Mouse (Mus musculus): ENCODE results near the gene Usp32.
A peak's percentile ranks its signal among the peaks of the same experiment; 100 is the strongest.

The Usp32 gene

DNA sequence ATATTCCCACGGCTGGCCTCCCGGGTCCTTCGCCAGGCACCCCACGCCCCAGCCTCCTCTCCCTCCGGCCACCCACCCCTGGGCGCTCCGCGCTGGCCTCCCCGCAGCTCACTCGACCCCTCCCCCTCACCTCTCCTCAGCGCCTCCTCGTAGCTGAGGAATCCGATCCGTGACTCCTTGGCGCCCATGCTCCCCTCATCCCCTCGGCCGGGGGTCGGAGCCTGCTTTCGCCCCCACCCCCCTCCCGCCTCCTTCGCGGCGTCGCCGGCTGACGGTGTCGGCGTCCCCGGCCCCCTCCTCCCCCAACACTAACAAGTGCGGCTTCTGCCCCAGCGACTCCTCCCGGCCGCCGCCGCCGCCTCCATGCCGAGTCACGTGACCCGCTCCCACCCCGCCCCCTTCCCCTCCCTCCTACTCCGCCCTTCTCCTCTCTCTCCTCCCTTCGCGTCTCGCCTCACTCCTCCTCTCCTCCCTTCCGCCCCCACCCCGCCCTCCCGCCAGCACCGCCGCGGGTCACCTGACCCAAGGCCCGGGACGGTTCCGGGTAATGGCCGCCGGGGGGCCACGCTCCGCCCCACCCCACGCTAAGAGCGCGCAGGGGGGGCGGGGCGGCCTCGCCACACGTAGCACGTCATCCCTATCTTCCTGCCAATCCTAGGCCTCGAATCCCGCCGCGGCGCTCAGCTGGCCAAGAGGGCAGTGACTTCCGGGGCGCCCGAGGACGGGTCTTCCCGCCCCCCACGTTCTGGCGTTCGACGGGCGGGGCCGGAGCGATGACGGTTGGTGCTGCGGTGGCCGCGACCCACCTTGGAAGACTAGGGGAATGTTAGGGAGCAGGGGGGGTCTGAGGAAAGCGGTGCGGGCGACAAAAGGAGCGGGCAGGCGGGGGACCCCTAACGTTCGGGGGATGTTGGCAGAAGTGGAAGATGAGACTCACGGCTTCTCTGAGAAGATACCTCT lies at the start of gene Usp32:
Usp32 (minus strand) TSS at position 581 of the 960 bp plus-strand sequence.
- DNase-seq = peak; percentile 100

DNA sequence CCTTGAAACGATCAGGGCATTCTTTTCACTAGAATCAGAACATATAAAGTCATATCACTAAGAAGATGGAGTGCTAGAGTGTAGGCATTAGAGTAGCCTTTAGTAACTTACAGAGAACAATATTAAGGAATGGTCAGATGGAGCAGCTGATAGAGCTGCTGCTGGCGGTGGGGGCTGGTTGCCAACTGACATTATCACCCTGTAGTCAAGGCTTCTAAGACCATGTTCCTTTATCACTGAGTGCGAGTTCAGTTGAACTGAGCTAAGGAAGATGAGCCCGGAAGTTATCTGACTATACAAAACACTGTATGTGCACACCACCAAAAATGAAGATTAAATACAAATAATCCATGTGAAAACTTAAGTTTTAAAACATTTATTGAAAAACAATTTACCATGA lies 49.1 kb upstream of the Usp32 start:
- DNase-seq = peak; percentile 55

DNA sequence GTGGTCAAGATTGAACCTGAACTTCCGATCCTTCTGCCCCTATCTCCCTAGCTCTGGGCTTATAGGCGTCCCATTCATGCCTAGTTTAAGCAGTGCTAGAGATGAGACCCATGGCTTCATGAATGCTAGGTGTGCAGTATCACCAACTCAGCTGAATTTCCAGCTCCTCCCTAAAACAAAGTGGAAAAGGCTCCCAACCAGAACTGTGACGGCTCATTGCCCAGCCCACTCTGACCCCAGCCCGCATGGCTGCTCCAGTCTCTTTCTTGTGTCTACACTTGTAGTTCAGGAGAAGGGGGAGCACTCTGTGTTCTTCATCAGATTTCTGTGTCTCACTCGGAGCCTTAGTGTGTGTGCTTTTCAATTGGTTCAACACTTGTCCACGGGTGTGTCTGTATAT lies 44.9 kb upstream of the Usp32 start:
- peak; percentile 76 for DNase-seq

DNA sequence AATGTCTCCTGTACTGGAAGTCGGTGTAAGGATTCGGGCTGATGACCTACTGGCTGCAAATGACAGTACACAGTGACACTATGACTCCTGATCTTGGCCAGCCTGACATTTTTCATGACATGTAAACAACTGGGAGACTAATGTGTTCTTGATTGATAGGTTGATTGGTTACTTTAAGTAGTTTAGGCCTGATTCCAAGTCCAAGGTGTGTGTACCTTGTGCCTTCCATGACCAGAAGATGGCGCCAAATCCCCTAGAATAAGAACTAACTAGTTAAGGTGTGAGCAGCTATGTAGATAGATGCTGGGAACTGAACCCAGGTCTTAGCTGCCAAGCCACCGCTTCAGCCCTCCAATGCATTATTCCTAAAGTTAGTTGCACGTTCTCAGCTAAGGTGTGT lies 44.1 kb upstream of the Usp32 start:
- DNase-seq = peak; percentile 83

DNA sequence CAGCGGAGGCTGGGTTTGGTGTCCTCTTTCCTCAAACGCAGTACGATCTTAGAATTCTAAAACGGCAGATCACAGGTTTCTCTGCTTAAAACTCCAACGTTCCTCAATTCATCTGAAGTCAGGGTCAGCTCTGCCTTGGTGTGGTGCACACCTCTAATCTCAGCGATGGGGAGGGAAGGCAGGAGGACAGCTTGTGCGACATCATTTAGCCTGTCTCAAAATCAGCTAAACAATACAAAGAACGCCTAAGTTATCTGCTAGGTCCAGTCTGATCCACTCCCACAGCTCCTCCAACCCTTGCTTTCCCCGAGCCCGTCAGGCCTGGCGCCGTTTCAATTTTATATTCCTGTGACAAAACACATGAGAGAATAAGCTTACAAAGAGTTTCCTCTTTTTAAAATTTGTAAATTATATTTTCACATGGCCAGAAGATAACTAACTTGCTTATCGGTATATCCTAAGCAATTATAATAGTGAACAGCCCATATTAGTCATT lies 43.4 kb upstream of the Usp32 start:
- DNase-seq = no peak

DNA sequence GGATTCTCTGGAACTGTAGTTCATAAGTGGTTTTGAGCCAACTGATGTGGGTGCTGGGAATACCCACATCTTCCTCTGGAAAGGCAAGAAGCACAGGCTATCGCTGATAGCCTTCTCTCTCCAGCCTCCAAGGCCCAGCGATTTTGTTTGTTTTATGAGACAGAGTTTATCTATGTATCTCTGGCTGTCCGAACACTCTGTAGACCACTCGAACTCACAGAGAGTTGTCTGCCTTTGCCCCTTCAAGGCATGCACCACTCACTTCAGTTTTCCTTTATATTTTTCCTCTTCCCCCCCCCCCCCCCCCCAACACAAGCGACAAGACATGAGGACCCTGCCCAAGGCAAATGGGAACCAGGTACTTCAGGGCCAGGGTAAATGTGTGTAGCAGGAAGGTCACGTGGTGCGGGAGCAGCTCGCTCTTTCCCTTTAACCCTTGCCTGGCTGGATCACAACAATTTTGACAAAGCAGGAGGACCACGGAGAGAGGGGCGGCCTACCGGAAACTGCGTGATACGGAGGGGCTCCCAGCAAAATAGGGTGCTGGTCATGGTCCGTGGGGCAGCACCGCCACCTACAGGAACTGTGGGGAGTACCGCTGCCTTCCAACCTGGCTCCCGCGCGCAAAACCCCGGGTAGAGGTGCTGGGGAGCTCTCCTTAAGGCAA lies 42.8 kb upstream of the Usp32 start:
- peak; percentile 94 for DNase-seq

DNA sequence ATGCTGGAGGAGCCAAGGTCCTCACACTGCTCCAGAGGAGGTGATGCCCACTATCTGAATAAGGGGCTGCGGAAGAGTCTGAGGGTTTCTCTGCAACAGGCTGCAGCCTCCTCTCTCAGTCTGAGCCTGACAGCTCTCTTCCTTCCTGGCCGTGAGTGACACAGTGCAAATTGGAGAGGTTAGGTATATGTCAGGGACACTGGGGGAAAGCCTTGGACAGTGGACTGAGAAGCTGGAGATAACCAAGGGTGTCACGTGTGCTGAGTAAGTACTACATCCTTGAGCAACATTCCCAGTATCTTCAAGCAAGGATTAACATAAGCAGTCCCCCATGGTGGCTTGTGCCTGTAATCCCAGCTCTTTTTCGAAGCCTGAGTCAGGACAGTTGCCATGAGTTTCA lies 38.5 kb upstream of the Usp32 start:
- no peak for DNase-seq

DNA sequence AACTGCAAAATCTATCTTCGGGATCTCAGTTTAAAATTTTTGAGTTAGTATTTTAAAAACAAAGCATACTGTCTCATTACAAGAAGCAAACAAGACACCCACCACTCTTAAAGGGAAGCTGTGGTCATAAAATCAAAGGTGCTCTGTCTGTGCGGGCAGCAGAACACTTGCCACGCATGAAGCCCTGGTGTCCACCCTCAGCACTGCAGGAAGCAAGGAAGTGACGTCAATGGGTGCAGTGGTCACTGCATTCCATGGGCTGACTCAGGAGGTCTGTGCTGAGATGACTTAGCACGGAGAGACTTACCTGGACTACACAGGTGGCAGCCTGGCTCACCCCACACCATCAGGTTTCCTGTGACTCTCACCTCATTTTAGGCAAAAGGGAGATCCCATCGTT lies 37.8 kb upstream of the Usp32 start:
- peak; percentile 55 for DNase-seq

DNA sequence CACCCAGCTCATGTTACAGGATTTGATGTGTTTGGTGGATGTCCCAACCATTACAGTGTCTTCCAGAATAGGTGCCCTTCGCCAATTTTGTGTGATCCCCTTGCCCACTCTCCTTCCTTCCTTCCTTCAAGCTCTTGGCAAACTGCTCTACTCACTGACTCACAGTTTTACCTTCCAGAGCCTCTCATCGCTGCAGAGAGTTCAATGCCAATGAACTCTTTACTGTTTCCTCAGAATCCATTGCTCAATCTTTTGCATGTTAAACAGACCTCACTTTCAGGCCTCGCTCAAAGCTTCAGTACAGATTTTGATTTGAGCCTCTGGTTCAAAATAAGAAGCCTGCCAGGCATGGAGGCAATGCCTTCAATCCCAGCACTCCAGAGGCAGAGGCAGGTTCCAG lies 36.0 kb upstream of the Usp32 start:
- peak; percentile 34 for DNase-seq

DNA sequence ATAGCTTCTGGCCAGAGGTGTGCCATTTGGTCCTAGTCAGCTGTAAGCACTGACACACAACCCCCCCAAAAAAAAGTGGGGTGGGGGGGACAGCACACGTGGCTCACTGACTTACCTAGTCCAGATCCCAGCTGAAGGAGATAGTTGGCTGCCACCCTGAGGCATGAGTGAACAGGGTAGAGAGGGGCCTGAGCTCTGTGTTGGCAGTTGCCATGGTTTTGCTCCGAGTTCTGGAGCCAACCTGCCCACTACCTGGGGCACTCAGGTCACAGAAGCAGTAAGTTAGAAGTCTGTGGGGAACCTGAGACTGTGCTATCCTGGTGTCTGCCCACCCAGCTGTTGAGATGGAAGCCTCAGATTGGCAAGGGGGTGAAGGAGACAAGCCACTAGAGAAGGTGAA lies 30.9 kb upstream of the Usp32 start:
- peak; percentile 88 for DNase-seq

DNA sequence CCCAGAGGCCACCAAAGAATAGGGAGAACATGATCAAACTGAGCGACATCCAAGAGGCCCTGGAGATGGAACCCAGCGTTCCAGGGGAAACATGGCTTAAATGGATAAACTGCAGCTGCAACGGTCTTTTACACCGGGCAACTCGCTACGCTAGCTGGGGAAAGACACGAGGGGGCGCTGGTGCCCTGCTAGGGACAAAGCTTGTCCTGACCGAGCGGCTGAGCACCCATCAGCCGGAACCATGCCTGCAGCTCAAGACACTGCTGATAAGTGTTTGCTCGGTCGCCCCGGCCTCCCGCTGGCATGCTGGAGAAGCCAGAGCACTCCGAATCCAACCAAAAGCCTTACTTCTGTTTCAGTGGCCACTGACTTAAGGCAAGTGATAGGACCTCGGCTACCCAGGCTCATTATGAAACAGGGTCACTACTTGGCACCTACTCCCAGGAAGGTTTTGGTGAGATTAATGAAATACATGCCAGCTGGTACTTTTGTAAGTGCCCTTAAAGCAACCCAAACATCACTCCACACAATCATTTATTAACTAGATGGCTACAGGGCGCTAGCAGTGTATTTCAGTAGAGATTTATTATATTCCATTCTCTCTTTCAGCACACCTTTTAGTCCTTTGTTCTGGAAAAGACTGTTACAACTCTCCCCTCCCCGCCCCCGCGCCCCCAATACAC lies 30.2 kb upstream of the Usp32 start, which contains the start of gene 1700125H20Rik:
1700125H20Rik (plus strand) TSS at position 347 of the 683 bp plus-strand sequence.
- DNase-seq = peak; percentile 97

DNA sequence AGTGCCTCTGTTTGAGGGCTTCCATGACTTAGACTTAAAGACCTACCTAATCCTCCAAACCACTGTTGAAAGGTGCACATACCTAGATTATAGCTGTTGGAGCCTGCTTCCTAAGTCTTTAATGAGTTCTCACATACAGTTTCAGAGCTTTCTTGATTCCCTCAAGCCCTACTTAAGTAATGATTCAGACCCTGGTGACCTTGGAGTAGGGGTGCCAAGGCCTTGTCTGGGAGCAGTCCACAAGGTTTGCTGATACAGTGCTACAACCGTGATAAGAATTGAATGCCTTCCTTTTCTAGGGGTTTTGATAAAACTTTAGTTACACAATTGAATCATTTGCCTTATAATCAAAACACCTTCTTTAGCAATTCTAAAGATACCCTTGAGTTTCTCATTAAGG lies 27.5 kb upstream of the Usp32 start:
- peak; percentile 33 for DNase-seq

DNA sequence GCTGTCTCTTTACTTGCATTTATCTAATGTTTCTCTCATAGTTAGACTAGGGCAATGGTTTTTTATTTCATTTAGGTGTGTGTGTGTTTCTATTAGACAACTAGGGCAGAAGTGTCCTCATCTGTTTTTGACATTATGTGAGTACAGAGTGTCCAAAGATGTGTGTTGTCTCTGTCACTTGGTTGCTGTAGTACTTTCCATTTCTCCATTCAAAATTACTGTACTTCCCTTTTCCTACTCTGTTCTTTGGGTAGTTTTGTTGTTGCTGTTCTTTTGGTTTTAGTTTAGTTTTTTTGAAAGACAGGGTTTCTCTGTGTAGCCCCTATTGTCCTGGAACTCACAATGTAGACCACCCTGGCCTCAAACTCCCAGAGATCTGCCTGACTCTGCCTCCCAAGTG lies 24.4 kb upstream of the Usp32 start:
- peak; percentile 31 for DNase-seq

DNA sequence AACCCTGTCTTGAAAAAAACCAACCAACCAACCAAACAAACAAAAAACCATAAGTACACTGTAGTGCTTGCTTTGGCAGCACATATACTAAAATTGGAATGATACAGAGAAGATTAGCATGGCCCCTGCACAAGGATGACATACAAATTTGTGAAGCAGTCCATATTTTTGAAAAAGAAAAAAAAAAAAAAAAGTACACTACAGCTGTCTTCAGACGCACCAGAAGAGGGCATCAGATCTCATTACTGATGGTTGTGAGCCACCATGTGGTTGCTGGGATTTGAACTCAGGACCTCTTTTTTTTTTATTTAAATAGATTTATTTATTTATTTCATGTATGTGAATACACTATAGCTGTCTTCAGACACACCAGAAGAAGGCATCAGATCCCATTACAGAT lies 23.1 kb upstream of the Usp32 start:
- DNase-seq = peak; percentile 12

DNA sequence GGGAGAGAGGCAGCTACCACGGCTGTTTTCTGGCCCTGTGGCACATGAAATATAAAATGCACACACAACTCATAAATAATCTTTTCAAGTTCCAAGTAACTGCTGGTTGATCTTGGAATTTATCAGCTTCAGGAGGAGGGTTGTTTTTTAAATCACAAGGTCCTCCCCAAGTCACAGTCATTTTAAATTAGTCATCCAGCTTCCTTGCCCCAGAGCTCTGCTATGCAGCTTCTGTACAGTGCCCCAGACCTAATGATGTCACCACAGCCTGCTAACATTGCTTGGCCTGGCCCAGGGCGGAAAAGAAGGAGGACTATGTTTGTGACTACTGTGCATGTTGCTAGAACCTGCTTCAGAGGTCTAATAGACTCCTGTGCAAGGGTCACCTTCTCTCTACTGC lies 17.3 kb upstream of the Usp32 start:
- DNase-seq = peak; percentile 54

DNA sequence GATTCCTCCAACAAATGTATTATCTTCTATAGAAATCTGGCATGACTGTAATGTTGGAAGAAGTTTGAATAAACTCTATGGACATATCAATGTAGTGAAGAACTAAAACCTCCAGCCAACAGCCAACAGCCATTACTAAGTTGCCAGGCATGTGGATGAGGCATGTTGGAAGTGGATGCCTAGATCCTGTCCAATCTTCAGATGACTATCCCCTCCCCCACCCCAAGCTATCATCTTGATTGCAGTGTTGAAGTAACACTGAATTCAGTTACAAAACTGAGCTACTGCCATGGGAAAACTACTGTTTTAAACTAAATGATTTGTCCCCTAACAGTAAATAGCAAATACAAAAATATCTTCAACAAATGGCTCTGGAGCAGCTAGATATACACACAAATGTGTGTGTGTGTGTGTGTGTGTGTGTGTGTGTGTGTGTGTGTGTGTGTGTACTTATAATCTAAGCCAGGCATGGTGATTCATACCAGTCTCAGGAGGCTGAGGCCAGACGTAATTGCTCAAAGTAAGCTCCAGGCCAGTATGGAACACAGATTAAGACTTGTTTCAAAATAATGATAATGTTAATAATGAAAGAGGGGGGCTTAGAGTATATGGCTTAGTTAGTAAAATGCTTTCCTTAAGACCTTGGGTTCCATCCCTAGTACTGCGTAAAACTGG lies 12.4 kb upstream of the Usp32 start:
- peak; percentile 88 for DNase-seq

DNA sequence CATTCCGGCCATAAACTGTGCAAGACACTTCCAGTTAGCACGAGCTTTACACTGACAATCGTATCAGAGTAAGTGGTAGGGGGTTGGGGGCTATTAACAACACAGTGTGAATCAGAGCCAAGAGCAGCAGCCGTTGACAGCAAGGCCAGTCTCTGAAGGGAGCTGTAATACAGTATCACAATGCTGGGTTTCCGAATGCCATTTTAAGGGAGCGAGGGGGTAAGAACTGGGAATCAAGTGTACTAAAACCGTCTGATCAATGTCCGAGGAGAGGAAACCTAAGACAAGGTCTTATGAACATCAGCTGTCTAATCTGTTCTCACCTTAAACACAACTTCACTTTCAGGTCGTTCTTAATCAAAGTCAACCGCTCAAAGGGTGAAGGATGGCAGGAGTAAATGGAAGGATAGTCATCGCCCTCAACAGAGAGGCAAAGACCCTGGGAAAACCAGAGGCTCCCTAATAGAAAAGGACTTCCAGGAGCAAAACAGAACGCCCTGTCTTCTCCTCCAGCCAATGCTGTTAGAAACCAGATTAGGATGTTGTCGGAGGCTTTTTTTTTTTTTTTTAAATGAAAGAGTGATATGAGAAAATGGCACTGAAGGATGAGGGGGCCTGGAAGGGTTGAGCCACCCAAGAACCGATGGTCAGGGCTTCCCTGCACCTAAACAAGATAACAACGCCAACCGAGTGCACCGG lies 1.0 kb downstream of the Usp32 start:
- no peak for DNase-seq

DNA sequence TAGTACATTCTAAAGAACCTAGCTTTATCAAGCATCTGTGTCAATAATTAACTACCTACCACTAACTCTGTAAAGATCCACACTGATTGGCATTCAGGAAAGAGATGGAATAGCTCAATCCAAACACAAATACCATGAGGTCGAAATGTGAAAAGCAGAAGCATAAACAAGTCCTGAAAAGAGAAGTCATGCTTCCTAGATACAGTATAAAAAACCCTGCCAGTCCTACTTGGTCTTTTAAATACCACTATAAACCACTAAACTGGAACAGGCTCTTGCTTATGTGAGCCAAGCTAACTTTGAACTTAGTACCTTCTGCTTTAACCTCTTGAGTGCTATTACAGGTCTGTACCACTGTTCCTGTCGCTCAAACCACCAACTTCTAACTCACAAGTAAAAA lies 8.4 kb downstream of the Usp32 start:
- DNase-seq = no peak

DNA sequence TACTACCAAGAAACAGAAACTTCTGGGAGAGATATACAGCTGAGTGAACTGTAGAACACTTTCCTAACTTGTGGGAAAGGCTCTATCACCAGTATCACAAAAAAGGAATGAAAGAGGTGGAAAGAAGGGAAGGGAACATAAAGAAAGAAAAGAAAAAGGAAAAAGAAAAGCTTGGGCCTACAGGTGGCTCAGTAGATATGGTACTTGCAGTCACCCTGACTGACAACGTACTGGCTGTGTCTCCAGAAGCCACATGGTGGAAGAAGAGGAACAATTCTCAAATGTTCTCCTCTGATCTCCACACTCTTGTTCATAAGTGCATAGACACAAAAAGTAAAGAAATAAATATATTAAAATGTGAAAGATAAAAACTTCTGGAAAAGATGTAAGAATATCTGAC lies 11.1 kb downstream of the Usp32 start:
- no peak for DNase-seq

DNA sequence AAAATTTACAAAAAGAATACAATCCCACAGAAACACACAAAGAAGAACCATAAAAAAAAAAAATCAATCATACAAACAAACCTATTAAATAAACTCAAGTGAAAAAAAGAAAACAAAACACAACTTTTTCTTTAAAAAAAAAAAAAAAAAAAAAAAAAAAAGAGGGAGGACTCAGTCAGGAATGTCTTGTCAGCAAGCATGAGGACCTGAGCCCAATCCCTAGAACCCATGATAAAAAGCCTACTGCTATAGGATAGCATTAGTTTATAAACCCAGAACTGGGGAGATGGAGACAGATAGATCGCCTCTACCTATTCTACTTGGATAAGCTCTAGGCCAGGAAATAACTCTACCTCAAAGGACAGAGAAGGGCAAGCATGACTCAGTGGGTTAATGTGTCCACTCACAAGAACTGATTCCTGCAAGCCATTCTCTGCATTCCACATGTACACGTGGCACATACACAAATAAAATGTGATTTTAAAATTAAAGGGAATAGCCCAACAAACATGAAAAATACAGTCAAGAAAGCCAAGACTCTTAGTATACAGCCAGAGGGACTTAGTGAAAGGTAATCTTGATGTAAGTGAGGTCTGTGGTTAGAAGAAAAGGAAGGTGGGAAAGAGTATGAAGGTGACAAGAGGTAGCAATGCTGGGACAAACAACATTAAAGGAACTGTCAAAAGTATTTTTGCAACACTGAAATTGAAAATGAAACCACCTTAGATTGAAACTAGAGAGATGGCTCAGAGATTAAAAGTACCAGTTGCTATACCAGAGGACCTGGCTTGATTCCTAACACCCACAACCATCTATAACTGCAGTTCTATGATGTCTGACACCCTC lies 13.5 kb downstream of the Usp32 start:
- DNase-seq = no peak
